Mouse (Mus musculus) midbrain, embryonic 11.5 days (tissue): ENCODE measurements around the gene Pcbd2. TPM values are rescaled to one million over a fixed set of nuclear protein-coding genes. Genes with fewer than 3 reads are reported as not detected.

Experiments
- ATAC-seq: fragments of 200-750 bp; cut with Nextera tagmentation; 2 replicates; pipeline ENCODE4 v1.8.0; 2017; ENCODE audit warnings: moderate TSS enrichment, moderate library complexity; ENCODE audit not compliant: low FRiP score
- DNase-seq: peaks from one replicate; pipeline ENCODE4 v3.0.0; 2015; ENCODE audit warnings: low spot score; ENCODE audit errors: missing footprints
- H3K27ac ChIP-seq: fragments of 300-500 bp; sonication (generic); 2 replicates; pipeline ENCODE4 v1.5.1; 2014; ENCODE audit warnings: low read depth, low read length
- H3K27me3 ChIP-seq: fragments of 300-500 bp; sonication (generic); 2 replicates; pipeline ENCODE4 v1.6.1; 2014; ENCODE audit warnings: mild to moderate bottlenecking, low read length, moderate library complexity, mixed read lengths; ENCODE audit not compliant: control insufficient read depth, insufficient read depth
- H3K36me3 ChIP-seq: fragments of 300-500 bp; sonication (generic); 2 replicates; pipeline ENCODE4 v1.6.1; 2014; ENCODE audit warnings: mild to moderate bottlenecking, low read length, moderate library complexity, mixed read lengths; ENCODE audit not compliant: control insufficient read depth, insufficient read depth
- H3K4me1 ChIP-seq: fragments of 300-500 bp; sonication (generic); 2 replicates; pipeline ENCODE4 v1.6.1; 2014; ENCODE audit warnings: low read length; ENCODE audit not compliant: control insufficient read depth, insufficient read depth
- H3K4me2 ChIP-seq: fragments of 300-500 bp; sonication (generic); 2 replicates; pipeline ENCODE4 v1.6.1; 2014; ENCODE audit warnings: mild to moderate bottlenecking, moderate library complexity
- H3K4me3 ChIP-seq: fragments of 300-500 bp; sonication (generic); 2 replicates; pipeline ENCODE4 v1.5.1; 2014; ENCODE audit warnings: low read depth, low read length
- H3K9ac ChIP-seq: fragments of 300-500 bp; sonication (generic); 2 replicates; pipeline ENCODE4 v1.6.1; 2014; ENCODE audit warnings: low read length
- H3K9me3 ChIP-seq: fragments of 300-500 bp; sonication (generic); 2 replicates; pipeline ENCODE4 v1.6.1; 2016; ENCODE audit warnings: low read length; ENCODE audit not compliant: control insufficient read depth
- WGBS: fragments of 180-500 bp; shearing (Covaris S2); extraction: QIAGEN DNeasy Blood & Tissue Kit; methylation state at CpG from one replicate; pipeline ENCODE4 v1.1.7; 2014; 5-methylcytosine and 5-hydroxymethylcytosine counted together
- polyA plus RNA-seq: library from polyadenylated mRNA; unstranded; fragments of >200 nt; fragmentation: Nextera tagmentation; extraction: Ambion mirVana; gene quantifications from 2 replicates; pipeline ENCODE4 v1.2.1, GENCODE M21; 2014

The Pcbd2 gene
- polyA plus RNA-seq, 1 experiment from 2014 or later = 34.9 TPM

- ATAC-seq (no peak), DNase-seq (no peak)
- no peak overlapping the region for H3K27ac ChIP-seq
- 95% methylated on average over 10 of the region's 10 CpGs for WGBS
- H3K27me3 ChIP-seq = no peaks in the 10 kb centered on the region
- H3K9me3 ChIP-seq = no peaks in the 10 kb centered on the region
- no peaks in the 10 kb centered on the region for H3K36me3 ChIP-seq
- no peak overlapping the region for H3K4me3 ChIP-seq
- H3K9ac ChIP-seq = no peak overlapping the region
- H3K4me2 ChIP-seq = no peak overlapping the region
- H3K4me1 ChIP-seq = no peaks in the 10 kb centered on the region
These were observed 82.5 kb downstream of the Pcbd2 start for GRCm38 (mm10) chr13:55809707-55810106.

GRCm38 (mm10) chr13:55810947-55811346 lies 83.8 kb downstream of the Pcbd2 start:
- no peaks in the 10 kb centered on the region for H3K27me3 ChIP-seq
- no peaks in the 10 kb centered on the region for H3K36me3 ChIP-seq
- no peak for DNase-seq
- 82% methylated on average over 5 of the region's 5 CpGs for WGBS
- no peak overlapping the region for H3K9ac ChIP-seq
- H3K4me3 ChIP-seq = no peak overlapping the region
- no peak for ATAC-seq
- H3K4me1 ChIP-seq = no peaks in the 10 kb centered on the region
- no peaks in the 10 kb centered on the region for H3K9me3 ChIP-seq
- H3K4me2 ChIP-seq = no peak overlapping the region
- H3K27ac ChIP-seq = no peak overlapping the region

- WGBS = 81% methylated on average over 5 of the region's 5 CpGs
- ATAC-seq (no peak), DNase-seq (no peak)
- no peaks in the 10 kb centered on the region for H3K9me3 ChIP-seq
- no peaks in the 10 kb centered on the region for H3K27me3 ChIP-seq
- H3K4me3 ChIP-seq = no peak overlapping the region
- H3K4me2 ChIP-seq = no peak overlapping the region
- no peak overlapping the region for H3K9ac ChIP-seq
- no peak overlapping the region for H3K27ac ChIP-seq
- H3K36me3 ChIP-seq = no peaks in the 10 kb centered on the region
- H3K4me1 ChIP-seq = no peaks in the 10 kb centered on the region
These were observed 86.4 kb downstream of the Pcbd2 start for GRCm38 (mm10) chr13:55813490-55814016.

GRCm38 (mm10) chr13:55814834-55815233 lies 87.7 kb downstream of the Pcbd2 start:
- DNase-seq (no peak), ATAC-seq (no peak)
- WGBS = 85% methylated on average over 6 of the region's 6 CpGs
- Histone ChIP-seq H3K36me3 (no peaks in the 10 kb centered on the region), H3K9ac (no peak overlapping the region), H3K4me2 (no peak overlapping the region), H3K4me3 (no peak overlapping the region), H3K9me3 (no peaks in the 10 kb centered on the region), H3K4me1 (no peaks in the 10 kb centered on the region), H3K27me3 (no peaks in the 10 kb centered on the region), H3K27ac (no peak overlapping the region)

- Histone ChIP-seq H3K27me3 (peaks cover 51% of the 10 kb centered on the region), H3K9ac (no peak overlapping the region), H3K4me3 (no peak overlapping the region), H3K4me2 (no peak overlapping the region), H3K4me1 (peaks cover 4% of the 10 kb centered on the region; the same call in 1 of the 2 replicates), H3K9me3 (no peaks in the 10 kb centered on the region), H3K36me3 (no peaks in the 10 kb centered on the region), H3K27ac (no peak overlapping the region)
- ATAC-seq = no peak
- WGBS = 60% methylated on average over 5 of the region's 5 CpGs
- DNase-seq = peak; percentile 77
These were observed 95.3 kb downstream of the Pcbd2 start for GRCm38 (mm10) chr13:55822499-55822898.

- Histone ChIP-seq H3K27me3 (peaks cover 69% of the 10 kb centered on the region), H3K4me1 (peaks cover 7% of the 10 kb centered on the region; the same call in 1 of the 2 replicates), H3K4me2 (no peak overlapping the region), H3K4me3 (no peak overlapping the region), H3K9ac (no peak overlapping the region), H3K27ac (no peak overlapping the region), H3K36me3 (no peaks in the 10 kb centered on the region), H3K9me3 (no peaks in the 10 kb centered on the region)
- DNase-seq (peak; percentile 92), ATAC-seq (no peak)
- 7% methylated on average over 10 of the region's 10 CpGs for WGBS
These were observed 97.2 kb downstream of the Pcbd2 start for GRCm38 (mm10) chr13:55824151-55824945.

- ATAC-seq (peak; percentile 70; the same call in 1 of the 2 replicates), DNase-seq (peak; percentile 96)
- Histone ChIP-seq H3K4me2 (peak overlapping the region; percentile 30), H3K4me1 (peaks cover 9% of the 10 kb centered on the region; the same call in 1 of the 2 replicates), H3K9me3 (no peaks in the 10 kb centered on the region), H3K36me3 (no peaks in the 10 kb centered on the region), H3K4me3 (0 out of 2 replicates have a peak overlapping the region, but pooled peaks have one; percentile 2), H3K27ac (no peak overlapping the region), H3K27me3 (peaks cover 78% of the 10 kb centered on the region), H3K9ac (no peak overlapping the region)
- under 1% methylated on average over 32 of the region's 32 CpGs for WGBS
These were observed 98.1 kb downstream of the Pcbd2 start for GRCm38 (mm10) chr13:55825245-55825681.

GRCm38 (mm10) chr13:55826008-55826671 lies 99.0 kb downstream of the Pcbd2 start:
- under 1% methylated on average over 56 of the region's 56 CpGs for WGBS
- Histone ChIP-seq H3K9me3 (no peaks in the 10 kb centered on the region), H3K36me3 (no peaks in the 10 kb centered on the region), H3K4me2 (no peak overlapping the region), H3K4me3 (0 out of 2 replicates have a peak overlapping the region, but pooled peaks have one; percentile 2), H3K27ac (no peak overlapping the region), H3K4me1 (peaks cover 15% of the 10 kb centered on the region), H3K9ac (no peak overlapping the region), H3K27me3 (peaks cover 86% of the 10 kb centered on the region)
- peak; percentile 96 for DNase-seq
- ATAC-seq = 0 out of 2 replicates have a peak, but pooled peaks have one; percentile 19
